Mouse (Mus musculus): ENCODE data around the gene Gpr89. TPM values are rescaled to one million over a fixed set of nuclear protein-coding genes. Genes with fewer than 3 reads are reported as not detected.

Gpr89 gene
- polyA plus RNA-seq, 2 experiments from 2014 or later, result 30.1 to 39.6 TPM

- ATAC-seq, result no peak
These were observed 36.1 kb downstream of the Gpr89 start for GRCm38 (mm10) chr3:96869091-96869490.

GRCm38 (mm10) chr3:96868566-96868965 is 36.6 kb downstream of the Gpr89 start:
- no peak for ATAC-seq

DNA sequence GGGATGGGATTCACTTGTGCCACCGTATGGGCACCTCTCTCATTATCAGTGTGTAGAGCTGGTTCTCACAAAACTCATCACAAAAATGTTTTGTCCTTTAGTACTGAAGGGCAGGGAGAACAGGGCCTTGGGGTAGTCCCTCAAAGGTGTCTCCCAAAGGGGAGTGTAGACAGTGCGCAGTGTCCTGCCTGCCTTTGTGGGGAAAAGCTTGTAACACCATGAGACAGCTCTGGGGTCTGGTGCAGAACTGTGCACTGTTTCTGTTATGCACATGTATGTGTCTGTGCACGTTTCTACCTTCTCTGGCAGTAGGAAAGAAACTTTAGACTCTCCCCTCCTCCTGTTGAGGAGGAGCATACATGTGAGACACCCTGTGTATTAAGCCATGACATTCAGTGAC is 37.3 kb downstream of the Gpr89 start:
- ATAC-seq, result no peak

DNA sequence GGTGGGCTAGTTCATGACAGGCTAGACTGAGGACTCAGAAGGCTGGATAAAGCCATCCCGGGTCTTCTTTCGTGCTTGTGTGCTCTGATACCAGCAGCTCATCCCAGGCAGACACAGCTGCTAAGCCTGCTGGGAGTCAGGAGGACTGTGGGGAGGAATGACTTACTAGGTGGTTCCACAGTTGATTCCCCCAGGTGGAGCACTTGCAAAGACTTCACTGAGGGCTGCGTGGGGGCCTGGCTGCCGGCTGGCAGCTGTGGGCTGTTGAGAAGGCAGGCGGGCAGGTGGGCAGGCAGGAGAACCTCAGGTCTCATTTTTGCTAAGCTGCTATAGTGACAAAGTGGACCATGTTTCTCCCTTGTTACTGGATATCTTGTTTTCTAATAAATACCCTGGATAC is 44.6 kb downstream of the Gpr89 start:
- no peak for ATAC-seq

GRCm38 (mm10) chr3:96855833-96856232 is 49.3 kb downstream of the Gpr89 start:
- ATAC-seq, result no peak

GRCm38 (mm10) chr3:96854376-96854775 is 50.8 kb downstream of the Gpr89 start:
- ATAC-seq, result no peak

DNA sequence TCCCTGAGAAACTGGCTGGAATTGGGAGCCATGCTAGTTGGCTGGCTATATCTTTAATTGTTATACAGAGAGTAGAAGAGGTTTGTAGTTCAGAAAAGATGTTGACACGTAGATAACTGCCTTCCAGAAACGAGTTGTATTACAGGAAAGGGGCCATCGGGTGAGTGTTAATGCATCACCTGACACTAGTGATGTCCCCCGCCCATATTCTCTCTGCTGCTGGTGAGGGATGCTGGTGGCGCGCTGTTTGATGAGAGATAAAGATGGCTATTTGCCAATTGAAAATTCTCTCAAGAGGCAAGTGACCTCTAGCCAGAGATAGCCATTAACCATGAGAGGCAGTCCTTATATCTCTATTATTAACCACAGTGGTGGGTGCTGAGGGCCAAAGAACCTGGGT is 52.6 kb downstream of the Gpr89 start:
- ATAC-seq, result no peak

DNA sequence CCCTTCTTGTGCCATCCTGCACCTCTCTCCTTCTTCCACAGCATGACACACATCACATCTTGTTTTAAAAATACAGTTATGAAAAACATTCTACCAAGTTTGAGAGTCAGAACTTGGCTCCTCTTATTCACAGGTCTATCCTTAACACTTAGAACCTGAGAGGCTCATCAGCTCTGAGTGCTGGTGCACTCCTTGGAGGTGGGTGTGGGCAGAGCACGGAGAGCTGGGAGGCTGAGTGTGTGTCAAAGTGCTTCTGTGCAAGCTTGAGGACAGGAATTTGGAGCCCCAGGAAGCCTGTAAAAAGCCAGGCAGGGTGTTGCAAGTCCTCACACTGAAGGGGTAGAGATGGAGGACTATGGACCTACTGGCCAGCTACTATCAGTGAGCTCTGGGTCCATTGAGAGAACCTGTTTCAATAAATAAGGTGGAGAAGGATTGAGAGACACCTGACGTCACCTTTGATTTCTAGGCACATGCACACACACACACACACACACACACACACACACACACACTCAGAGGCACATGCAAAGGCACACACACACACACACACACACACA is 55.9 kb downstream of the Gpr89 start:
- no peak for ATAC-seq

DNA sequence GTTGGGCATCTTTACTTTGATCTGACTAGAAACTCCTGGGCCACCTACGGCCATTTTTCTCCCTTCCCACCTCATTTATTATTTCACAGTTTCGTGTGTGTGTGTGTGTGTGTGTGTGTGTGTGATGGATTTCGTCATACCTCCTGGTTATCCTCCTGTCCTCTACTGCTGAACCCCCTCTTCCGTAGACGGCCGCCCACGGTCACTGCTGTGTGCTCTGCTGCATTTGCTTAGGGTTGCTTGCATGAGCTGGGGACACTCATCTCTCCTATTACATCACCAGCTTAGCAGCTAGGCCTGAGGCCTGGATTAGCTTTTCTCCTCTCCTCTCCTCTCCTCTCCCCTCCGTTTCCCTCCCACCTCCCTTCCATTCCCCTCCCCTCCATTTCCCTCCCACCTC is 56.7 kb downstream of the Gpr89 start:
- no peak for ATAC-seq

GRCm38 (mm10) chr3:96847661-96848060 is 57.5 kb downstream of the Gpr89 start:
- ATAC-seq, result peak; percentile 57

DNA sequence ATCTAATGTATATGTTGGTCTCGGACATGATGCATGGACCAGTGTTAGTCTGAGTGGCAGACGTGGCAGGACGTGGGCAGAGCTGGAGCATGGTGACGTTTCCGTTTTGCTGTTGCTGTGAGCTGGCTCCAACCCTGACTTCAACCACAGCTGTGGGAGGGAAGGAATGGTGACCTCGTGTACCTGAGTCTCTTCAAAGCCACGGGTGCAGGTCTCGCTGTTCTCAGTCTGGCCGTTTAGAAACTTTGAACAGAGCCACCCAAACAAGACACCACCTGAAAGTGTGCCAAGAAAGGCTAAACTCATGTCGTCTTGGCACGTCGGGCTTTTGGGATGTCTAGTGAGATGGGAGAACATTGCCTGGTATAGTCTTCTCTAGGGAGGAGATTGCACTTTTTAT is 58.2 kb downstream of the Gpr89 start:
- peak; percentile 53 for ATAC-seq

DNA sequence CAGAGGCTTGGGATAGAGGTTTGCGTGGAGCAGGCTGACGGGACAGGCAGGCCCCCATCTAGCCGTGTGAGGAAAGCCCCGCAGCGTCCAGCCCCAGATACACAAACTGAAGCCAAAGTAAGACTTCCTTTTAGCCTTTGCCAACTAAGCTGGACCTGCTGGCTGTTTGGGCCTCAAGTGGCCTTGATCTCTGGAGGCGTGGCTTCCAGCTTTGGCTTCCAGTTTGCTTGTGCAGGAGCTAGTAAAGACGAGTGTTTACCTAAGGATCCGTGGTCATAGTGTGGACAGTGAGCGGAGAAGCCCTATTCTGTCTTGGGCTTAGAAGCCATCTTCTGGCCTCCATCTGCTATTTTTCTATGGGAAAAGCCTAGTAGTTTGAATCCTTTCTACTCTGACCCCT is 59.3 kb downstream of the Gpr89 start:
- no peak for ATAC-seq

DNA sequence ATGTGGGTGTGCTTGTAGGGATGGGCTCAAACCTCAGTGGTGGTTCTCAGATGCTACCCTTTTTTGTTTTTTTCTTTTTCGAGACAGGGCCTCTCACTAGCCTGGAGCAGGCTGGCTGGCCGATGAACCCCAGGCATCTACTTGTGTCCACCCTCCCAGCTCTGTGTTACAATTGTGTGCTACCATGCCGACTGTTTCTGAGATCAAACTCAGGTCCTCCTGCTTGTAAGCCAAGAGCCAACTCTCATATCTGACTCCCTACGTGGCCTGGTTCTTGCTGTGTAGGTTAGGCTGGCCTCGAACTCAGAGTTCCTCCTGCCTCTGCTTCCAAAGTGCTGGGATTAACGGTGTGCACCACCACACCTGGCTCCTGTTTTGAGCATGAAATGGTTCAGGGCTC is 60.0 kb downstream of the Gpr89 start:
- ATAC-seq, result no peak

GRCm38 (mm10) chr3:96838996-96839645 is 66.0 kb downstream of the Gpr89 start:
- no peak for ATAC-seq

DNA sequence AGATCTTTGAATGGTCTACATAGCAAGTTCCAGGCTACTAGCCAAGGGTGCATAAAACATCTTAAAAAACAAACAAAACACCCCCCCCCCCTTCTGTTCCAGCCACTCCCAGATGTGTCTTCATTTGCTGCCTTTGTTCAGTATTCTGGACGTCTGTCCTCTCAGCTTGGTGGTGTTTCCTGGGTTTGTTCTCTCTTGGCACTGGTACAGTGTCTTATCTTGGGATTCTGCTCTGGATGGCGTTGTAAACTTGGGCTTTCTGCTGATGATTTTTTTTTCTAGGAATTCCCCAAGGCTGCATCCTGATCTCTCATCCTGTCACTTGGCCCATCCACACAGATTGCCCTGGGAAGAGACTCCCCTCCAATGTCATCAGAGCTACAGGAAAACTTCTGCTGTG is 68.7 kb downstream of the Gpr89 start:
- no peak for ATAC-seq

GRCm38 (mm10) chr3:96834587-96835348 is 70.4 kb downstream of the Gpr89 start:
- no peak for ATAC-seq

DNA sequence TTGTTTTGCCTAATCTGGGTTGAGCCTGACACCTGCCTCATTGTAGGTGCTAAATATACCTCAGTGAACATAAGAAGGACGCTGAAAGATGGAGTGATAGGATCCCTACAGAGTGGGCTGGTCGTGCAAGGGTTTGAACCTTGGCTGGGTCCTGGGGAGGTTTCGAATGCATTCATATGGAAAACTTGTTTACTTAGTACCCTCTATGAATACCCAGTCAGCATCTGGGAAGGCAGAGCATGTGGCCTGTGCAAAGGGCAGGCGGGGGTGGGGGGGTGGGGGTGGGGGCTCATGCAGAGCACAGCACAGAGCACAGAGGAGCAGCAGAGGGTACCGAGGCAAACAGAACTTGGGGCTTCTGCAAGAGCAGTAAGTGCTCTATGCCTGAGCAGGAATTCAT is 72.2 kb downstream of the Gpr89 start:
- ATAC-seq, result no peak

DNA sequence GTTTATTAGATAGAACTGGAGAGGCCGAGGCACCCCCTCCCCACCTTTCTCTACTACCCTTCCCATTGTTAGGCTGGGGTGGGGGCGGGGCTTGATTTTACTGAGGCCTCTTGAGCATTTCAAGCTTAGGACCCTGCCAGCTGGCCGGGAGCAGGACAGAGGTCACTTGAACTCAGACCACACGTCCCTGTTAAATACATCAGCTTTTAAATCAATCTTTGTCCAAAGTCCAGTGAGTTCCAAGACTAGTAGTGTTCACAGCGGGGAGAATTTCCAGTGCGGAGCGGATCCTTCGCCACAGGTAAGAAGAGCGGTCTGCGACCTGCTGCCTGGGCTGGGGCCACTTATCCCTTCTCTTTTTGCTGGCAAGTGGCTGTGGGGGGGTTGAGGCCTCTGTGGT is 75.3 kb downstream of the Gpr89 start:
- ATAC-seq, result no peak

DNA sequence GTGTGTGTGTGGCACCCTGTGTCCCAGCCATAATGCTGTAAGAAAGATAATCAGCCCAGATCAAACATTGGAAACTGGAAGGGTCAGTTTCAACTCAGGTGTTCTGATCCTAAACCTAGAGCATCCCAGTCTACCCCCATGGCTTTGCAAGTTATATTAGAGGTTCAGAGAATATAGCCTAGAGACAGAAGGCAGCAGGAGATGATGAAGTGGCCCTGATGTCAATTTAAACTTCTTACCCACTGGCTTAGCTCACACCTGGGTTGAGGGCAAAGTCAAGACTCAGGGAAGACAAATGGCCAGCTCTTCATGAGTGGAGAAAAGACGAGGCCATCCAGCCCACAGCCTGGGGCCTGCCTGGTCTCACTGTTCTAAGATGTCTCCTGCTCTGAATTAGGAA is 76.2 kb downstream of the Gpr89 start, which contains the start of the genes Pdzk1 and Cd160:
TSS of gene Pdzk1 (plus strand) at position 301 of the 400 bp plus-strand sequence.
TSS of gene Cd160 (minus strand) at position 368 of the 400 bp plus-strand sequence.
- no peak for ATAC-seq

- ATAC-seq, result no peak
These were observed 76.8 kb downstream of the Gpr89 start for GRCm38 (mm10) chr3:96828308-96828864.

GRCm38 (mm10) chr3:96825261-96825660 is 79.9 kb downstream of the Gpr89 start:
- no peak for ATAC-seq

GRCm38 (mm10) chr3:96824614-96825013 is 80.5 kb downstream of the Gpr89 start:
- ATAC-seq, result no peak

DNA sequence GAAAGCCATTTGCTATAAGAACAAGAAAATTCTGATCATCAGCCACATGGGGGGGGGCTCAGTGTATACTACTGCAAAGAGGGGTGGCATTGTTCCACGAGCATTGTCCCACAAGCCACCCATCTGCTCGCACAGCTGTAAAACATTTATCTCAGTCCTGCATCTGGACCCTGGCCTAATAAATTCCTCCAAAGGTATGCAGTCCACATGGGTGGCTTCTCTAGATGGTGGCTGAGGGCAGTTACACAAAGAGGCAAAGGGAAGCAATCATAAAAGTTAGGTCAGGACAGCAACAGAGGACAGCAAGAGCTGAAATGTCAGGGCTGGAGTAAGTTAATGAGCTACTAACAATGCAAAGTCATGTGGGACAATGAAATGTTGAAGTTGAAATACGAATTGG is 81.4 kb downstream of the Gpr89 start:
- no peak for ATAC-seq

- no peak for ATAC-seq
These were observed 83.6 kb downstream of the Gpr89 start for GRCm38 (mm10) chr3:96821581-96821980.

Data from CD4-positive, CD25-positive, alpha-beta regulatory T cell, adult 4 months (primary cell).